Comparison of ENCODE assay signal across 8 mouse cellular contexts in genomic region chr7:80057002-80057691, GRCm38 (mm10). TPM values are rescaled to one million over a fixed set of nuclear protein-coding genes. Genes with fewer than 3 reads are reported as not detected.
DNase-seq lines count a peak whose midpoint lies in the region; ATAC-seq and TF ChIP-seq lines count a peak whose summit lies in the region.

No protein-coding gene starts in this region.

- H3K36me3 ChIP-seq in heart, postnatal 0 days (replicated peaks; ENCODE audit: control insufficient read depth, insufficient read depth, low read length) = no peaks in the 10 kb centered on the region; the same call in 1 of the 2 replicates
- H3K36me3 ChIP-seq in limb, embryonic 14.5 days (ENCODE audit: control insufficient read depth, insufficient read depth, low read length) = peaks cover 5% of the 10 kb centered on the region; the same call in 1 of the 2 replicates
- no peaks in the 10 kb centered on the region for H3K36me3 ChIP-seq in midbrain, embryonic 15.5 days (replicated peaks)
- H3K36me3 ChIP-seq in thymus, adult 2 months (ENCODE audit: control insufficient read depth, insufficient read depth, low read length) = no peaks in the 10 kb centered on the region

- TF ChIP-seq EP300 in heart, postnatal 0 days (IDR thresholded peaks at IDR 0.05; ENCODE audit: low read depth) = 0 out of 2 replicates have a peak, but pooled peaks have one; percentile 4

- 0 out of 2 replicates have a peak overlapping the region, but pooled peaks have one; percentile 4 for H3K4me2 ChIP-seq in heart, postnatal 0 days (ENCODE audit: low read depth, low read length)
- no peak overlapping the region for H3K4me2 ChIP-seq in limb, embryonic 14.5 days (replicated peaks; ENCODE audit: low read depth, low read length, severe bottlenecking)
- no peak overlapping the region for H3K4me2 ChIP-seq in midbrain, embryonic 15.5 days

- peak overlapping the region; percentile 95 for H3K27ac ChIP-seq in heart, postnatal 0 days (ENCODE audit: low read depth)
- no peak overlapping the region for H3K27ac ChIP-seq in limb, embryonic 14.5 days (replicated peaks; ENCODE audit: low read depth, low read length)
- peak overlapping the region; percentile 51; the same call in 1 of the 2 replicates for H3K27ac ChIP-seq in midbrain, embryonic 15.5 days
- no peak overlapping the region for H3K27ac ChIP-seq in thymus, adult 2 months (ENCODE audit: control insufficient read depth, insufficient read depth, low read length)

- WGBS in heart, postnatal 0 days = 32% methylated on average over 4 of the region's 4 CpGs
- 82% methylated on average over 4 of the region's 4 CpGs for WGBS in limb, embryonic 14.5 days
- 60% methylated on average over 4 of the region's 4 CpGs for WGBS in midbrain, embryonic 15.5 days
- WGBS in thymus, adult 2 months = 85% methylated on average over 4 of the region's 4 CpGs

- H3K4me1 ChIP-seq in heart, postnatal 0 days (ENCODE audit: control insufficient read depth, insufficient read depth) = peaks cover 65% of the 10 kb centered on the region
- H3K4me1 ChIP-seq in limb, embryonic 14.5 days (ENCODE audit: control insufficient read depth, insufficient read depth, low read length) = peaks cover 28% of the 10 kb centered on the region
- H3K4me1 ChIP-seq in midbrain, embryonic 15.5 days = peaks cover 29% of the 10 kb centered on the region
- H3K4me1 ChIP-seq in thymus, adult 2 months (replicated peaks; ENCODE audit: control insufficient read depth, insufficient read depth, low read length) = peaks cover 39% of the 10 kb centered on the region

- H3K9me3 ChIP-seq in heart, postnatal 0 days (replicated peaks; ENCODE audit: control insufficient read depth, low read length) = no peaks in the 10 kb centered on the region
- H3K9me3 ChIP-seq in limb, embryonic 14.5 days (ENCODE audit: control insufficient read depth, low read length) = no peaks in the 10 kb centered on the region
- no peaks in the 10 kb centered on the region for H3K9me3 ChIP-seq in midbrain, embryonic 15.5 days

- H3K4me3 ChIP-seq in heart, postnatal 0 days (ENCODE audit: low read depth, low read length) = no peak overlapping the region
- no peak overlapping the region for H3K4me3 ChIP-seq in limb, embryonic 14.5 days (replicated peaks; ENCODE audit: low read length)
- H3K4me3 ChIP-seq in midbrain, embryonic 15.5 days = no peak overlapping the region
- no peak overlapping the region for H3K4me3 ChIP-seq in thymus, adult 2 months (ENCODE audit: control insufficient read depth, insufficient read depth, low read length)

- DNase-seq in 3134 (ENCODE audit: extremely low read depth, insufficient read length, low spot score) = peak; percentile 28
- DNase-seq in adrenal gland, adult 8-10 months = peak; percentile 73
- DNase-seq in heart, postnatal 0 days (ENCODE audit: low spot score) = peak; percentile 67
- no peak for DNase-seq in limb, embryonic 14.5 days (ENCODE audit: low spot score)
- DNase-seq in layer of hippocampus, adult 11-12 months (ENCODE audit: low spot score) = no peak
- no peak for DNase-seq in thymus, adult 2 months
- no peak for DNase-seq in left cerebral cortex, adult 18-20 months (ENCODE audit: low spot score in 2 of 2)

- no peak for TF ChIP-seq POLR2A in limb, embryonic 14.5 days (IDR thresholded peaks at IDR 0.05; ENCODE audit: borderline replicate concordance, extremely low read depth, insufficient read depth, insufficient read length)
- no peak for TF ChIP-seq POLR2A in thymus, adult 2 months (IDR thresholded peaks at IDR 0.05; ENCODE audit: control insufficient read depth, extremely low read depth, insufficient read depth, low read length, poor library complexity)

- peak overlapping the region; percentile 54 for H3K9ac ChIP-seq in heart, postnatal 0 days (replicated peaks; ENCODE audit: low read depth, low read length)
- H3K9ac ChIP-seq in limb, embryonic 14.5 days (ENCODE audit: low read depth, low read length, severe bottlenecking) = peak overlapping the region; percentile 7; the same call in 1 of the 2 replicates
- no peak overlapping the region for H3K9ac ChIP-seq in midbrain, embryonic 15.5 days

- ATAC-seq in heart, postnatal 0 days (ENCODE audit: insufficient read depth, low read depth) = peak; percentile 57
- no peak for ATAC-seq in limb, embryonic 14.5 days (ENCODE audit: low FRiP score, low read depth)
- no peak for ATAC-seq in midbrain, embryonic 15.5 days (replicated peaks)

- no peaks in the 10 kb centered on the region for H3K27me3 ChIP-seq in heart, postnatal 0 days (ENCODE audit: control insufficient read depth, insufficient read depth, low read length)
- no peaks in the 10 kb centered on the region for H3K27me3 ChIP-seq in limb, embryonic 14.5 days (ENCODE audit: control insufficient read depth, insufficient read depth, low read length)
- no peaks in the 10 kb centered on the region for H3K27me3 ChIP-seq in midbrain, embryonic 15.5 days (replicated peaks)
- no peaks in the 10 kb centered on the region for H3K27me3 ChIP-seq in thymus, adult 2 months (ENCODE audit: control insufficient read depth, insufficient read depth, low read length)

- no peak for TF ChIP-seq CTCF in heart, postnatal 0 days (IDR thresholded peaks at IDR 0.05; ENCODE audit: low read depth)
- no peak for TF ChIP-seq CTCF in thymus, adult 2 months (IDR thresholded peaks at IDR 0.05; ENCODE audit: borderline replicate concordance, control insufficient read depth, extremely low read depth, insufficient read depth, low read length, poor library complexity)

RNA-seq across cellular contexts. Expression of gene Zfp710, which starts 32.5 kb away (rescaled TPM):
- 10 to 100 TPM; 14.3 to 34.1 (median 25.3) TPM for total RNA-seq in adrenal gland, adult 8-10 months (2022)
- total RNA-seq in heart, postnatal 0 days (2014; rRNA removed; ENCODE audit: low replicate concordance) = 25.5 and 29.7 TPM in 2 replicates
- polyA plus RNA-seq in heart, postnatal 0 days (2015; fragmentation: Nextera tagmentation; extraction: Ambion mirVana) = 7.5 TPM in 2 replicates
- 24.7 and 35.5 TPM in 2 replicates for polyA plus RNA-seq in limb, embryonic 14.5 days (2012; rRNA removed)
- 15.0 and 16.9 TPM in 2 replicates for polyA plus RNA-seq in limb, embryonic 14.5 days (2014; fragmentation: Nextera tagmentation; extraction: Ambion mirVana)
- polyA plus RNA-seq in midbrain, embryonic 15.5 days (2015; fragmentation: Nextera tagmentation; extraction: Ambion mirVana) = 18.0 and 18.6 TPM in 2 replicates
- 62.1 and 63.1 TPM in 2 replicates for polyA plus RNA-seq in thymus, adult 2 months (2012; rRNA removed)
- total RNA-seq in left cerebral cortex, adult 18-20 months (2021) = 10 to 100 TPM; 19.4 to 22.1 TPM

RNA-seq across cellular contexts. Expression of gene Idh2, which starts 58.0 kb away (rescaled TPM):
- total RNA-seq in adrenal gland, adult 8-10 months (2022) = 100 to 1,000 TPM; 122 to 222 (median 165) TPM
- total RNA-seq in heart, postnatal 0 days (2014; rRNA removed; ENCODE audit: low replicate concordance) = 3,422 and 3,660 TPM in 2 replicates
- polyA plus RNA-seq in heart, postnatal 0 days (2015; fragmentation: Nextera tagmentation; extraction: Ambion mirVana) = 2,757 and 2,826 TPM in 2 replicates
- 457 and 501 TPM in 2 replicates for polyA plus RNA-seq in limb, embryonic 14.5 days (2012; rRNA removed)
- polyA plus RNA-seq in limb, embryonic 14.5 days (2014; fragmentation: Nextera tagmentation; extraction: Ambion mirVana) = 580 and 595 TPM in 2 replicates
- polyA plus RNA-seq in midbrain, embryonic 15.5 days (2015; fragmentation: Nextera tagmentation; extraction: Ambion mirVana) = 242 and 249 TPM in 2 replicates
- 168 and 225 TPM in 2 replicates for polyA plus RNA-seq in thymus, adult 2 months (2012; rRNA removed)
- 10 to 100 TPM; 51.5 to 63.4 TPM for total RNA-seq in left cerebral cortex, adult 18-20 months (2021)

Comparison
In these comparisons a context has a peak if more than half of its experiments do, and no peak if none do; other contexts are left out.
1. DNase-seq: peak in 3134 (single experiment), adrenal gland, adult 8-10 months (single experiment) and heart, postnatal 0 days (single experiment); none in limb, embryonic 14.5 days (single experiment), layer of hippocampus, adult 11-12 months (single experiment), thymus, adult 2 months (single experiment) and left cerebral cortex, adult 18-20 months (0 of 2).
2. H3K27ac ChIP-seq: peak in heart, postnatal 0 days (single experiment) and midbrain, embryonic 15.5 days (single experiment); none in limb, embryonic 14.5 days (single experiment) and thymus, adult 2 months (single experiment).